Mouse (Mus musculus): ENCODE measurements around the gene Fxyd6. TPM values are rescaled to one million over a fixed set of nuclear protein-coding genes. Genes with fewer than 3 reads are reported as not detected.

Fxyd6 gene
- total and polyA plus RNA-seq, 3 experiments: not detected

- Histone ChIP-seq H3K79me2 (ENCODE audit: control insufficient read depth, insufficient read depth, low read length, poor library complexity) (no peaks in the 10 kb centered on the region), H3K27me3 (ENCODE audit: control insufficient read depth in 1 of 2, insufficient read depth in 2 of 2, low read length in 2 of 2) (no peaks in the 10 kb centered on the region; a peak in 1 of 4 replicates), H3K9ac (ENCODE audit: control insufficient read depth, low read depth, low read length, poor library complexity, severe bottlenecking) (no peak overlapping the region), H3K27ac (ENCODE audit: control insufficient read depth, low read depth, low read length) (no peak overlapping the region), H3K4me3 (ENCODE audit: control insufficient read depth in 1 of 2, insufficient read depth in 1 of 2, low read depth in 2 of 2, low read length in 2 of 2) (no peak overlapping the region), H3K36me3 (ENCODE audit: control insufficient read depth in 1 of 2, insufficient read depth in 2 of 2, low read length in 2 of 2) (0 out of 4 replicates have a peak, but pooled peaks cover 0 to 2% of the 10 kb centered on the region in 2 experiments), H3K4me1 (ENCODE audit: control insufficient read depth in 1 of 2, insufficient read depth in 2 of 2, low read length in 2 of 2) (no peaks in the 10 kb centered on the region; a peak in 1 of 4 replicates), H3K9me3 (replicated peaks; ENCODE audit: insufficient read depth, low read length) (no peaks in the 10 kb centered on the region)
- TF ChIP-seq USF2 (IDR thresholded peaks at IDR 0.05; ENCODE audit: borderline replicate concordance in 1 of 2, insufficient read depth in 1 of 2, low read depth in 1 of 2, low read length in 2 of 2) (no peak), ZC3H11A (IDR thresholded peaks at IDR 0.05; ENCODE audit: low read depth, low read length) (peak; percentile 96), JUND (IDR thresholded peaks at IDR 0.05; ENCODE audit: low read depth, low read length) (no peak), POLR2A (IDR thresholded peaks at IDR 0.05; ENCODE audit: control insufficient read depth in 1 of 2, insufficient read depth in 1 of 2, low read depth in 1 of 2, low read length in 2 of 2, poor library complexity in 1 of 2) (no peak), MYB (IDR thresholded peaks at IDR 0.05; ENCODE audit: low read depth, low read length) (no peak), RAD21 (IDR thresholded peaks at IDR 0.05; ENCODE audit: low read depth, low read length) (peak; percentile 98), KAT2A (conservative IDR thresholded peaks at IDR 0.05; ENCODE audit: low read depth, low read length) (no peak), CTCF (IDR thresholded peaks at IDR 0.05 in 2 of 3, conservative IDR thresholded peaks at IDR 0.05 in 1 of 3; ENCODE audit: control insufficient read depth in 1 of 3, insufficient read depth in 1 of 3, low read depth in 2 of 3, low read length in 3 of 3, poor library complexity in 1 of 3, severe bottlenecking in 1 of 3) (peak; percentile 92 to 95 (median 95)), RCOR1 (IDR thresholded peaks at IDR 0.05; ENCODE audit: low read depth, low read length) (no peak), GATA1 (IDR thresholded peaks at IDR 0.05; ENCODE audit: low read depth, low read length) (no peak), GABPA (IDR thresholded peaks at IDR 0.05; ENCODE audit: low read depth, low read length) (no peak), POLR2AphosphoS2 (IDR thresholded peaks at IDR 0.05; ENCODE audit: low read length) (no peak), SMC3 (IDR thresholded peaks at IDR 0.05; ENCODE audit: low read depth, low read length) (peak; percentile 96), ZNF384 (IDR thresholded peaks at IDR 0.05; ENCODE audit: low read depth, low read length) (no peak)
- peak; percentile 83 for DNase-seq (ENCODE audit: low read depth, low spot score)
These were observed 18.5 kb downstream of the Fxyd6 start for GRCm38 (mm10) chr9:45388385-45388994.

GRCm38 (mm10) chr9:45389596-45389995 lies 19.6 kb downstream of the Fxyd6 start:
- no peaks in the 10 kb centered on the region for H3K9me3 ChIP-seq (replicated peaks; ENCODE audit: insufficient read depth, low read length)
- H3K4me1 ChIP-seq (ENCODE audit: control insufficient read depth in 1 of 2, insufficient read depth in 2 of 2, low read length in 2 of 2): no peaks in the 10 kb centered on the region; a peak in 1 of 4 replicates
- H3K9ac ChIP-seq (ENCODE audit: control insufficient read depth, low read depth, low read length, poor library complexity, severe bottlenecking): no peak overlapping the region
- no peak overlapping the region for H3K4me3 ChIP-seq (ENCODE audit: control insufficient read depth in 1 of 2, insufficient read depth in 1 of 2, low read depth in 2 of 2, low read length in 2 of 2)
- TF ChIP-seq EP300 (IDR thresholded peaks at IDR 0.05; ENCODE audit: low read depth in 1 of 2, low read length in 2 of 2): no peak
- TF ChIP-seq SIN3A (IDR thresholded peaks at IDR 0.05; ENCODE audit: low read length): no peak
- no peak for TF ChIP-seq NRF1 (IDR thresholded peaks at IDR 0.05; ENCODE audit: insufficient read depth, low read depth, low read length, poor library complexity, severe bottlenecking)
- TF ChIP-seq E2F4 (IDR thresholded peaks at IDR 0.05; ENCODE audit: borderline replicate concordance, low read depth, low read length): no peak
- H3K36me3 ChIP-seq (ENCODE audit: control insufficient read depth in 1 of 2, insufficient read depth in 2 of 2, low read length in 2 of 2): 0 out of 4 replicates have a peak, but pooled peaks cover 0 to 2% of the 10 kb centered on the region in 2 experiments
- no peak for DNase-seq (ENCODE audit: low read depth, low spot score)
- no peaks in the 10 kb centered on the region for H3K79me2 ChIP-seq (ENCODE audit: control insufficient read depth, insufficient read depth, low read length, poor library complexity)
- no peak overlapping the region for H3K27ac ChIP-seq (ENCODE audit: control insufficient read depth, low read depth, low read length)
- H3K27me3 ChIP-seq (ENCODE audit: control insufficient read depth in 1 of 2, insufficient read depth in 2 of 2, low read length in 2 of 2): no peaks in the 10 kb centered on the region; a peak in 1 of 4 replicates
